Mouse (Mus musculus) megakaryocyte, embryonic 14.5 days (primary cell): ENCODE results near the gene Syt17. TPM values are rescaled to one million over a fixed set of nuclear protein-coding genes. Genes with fewer than 3 reads are reported as not detected.

Experiments
- H3K27me3 ChIP-seq: replicated peaks from 2 replicates; pipeline ENCODE3; 2012; ENCODE audit warnings: inconsistent platforms
- H3K36me3 ChIP-seq: replicated peaks from 2 replicates; pipeline ENCODE3; 2012; ENCODE audit warnings: low read length, inconsistent platforms, mixed read lengths
- H3K4me1 ChIP-seq: 2 replicates; pipeline ENCODE4 v1.6.1; 2012; ENCODE audit warnings: inconsistent platforms
- H3K4me3 ChIP-seq: replicated peaks from 2 replicates; pipeline ENCODE3; 2012; ENCODE audit warnings: moderate library complexity, mild to moderate bottlenecking, inconsistent platforms
- H3K9me3 ChIP-seq: 2 replicates; pipeline ENCODE4 v1.6.1; 2012; ENCODE audit warnings: inconsistent platforms
- FLI1 ChIP-seq: IDR thresholded peaks from 2 replicates; pipeline ENCODE4 v1.6.1; 2012; ENCODE audit warnings: low read length, inconsistent platforms, mixed read lengths
- GATA1 ChIP-seq: IDR thresholded peaks from 3 replicates; pipeline ENCODE4 v1.6.1; 2012; ENCODE audit warnings: mixed read lengths, low read length, inconsistent platforms, borderline replicate concordance
- polyA plus RNA-seq: library from polyadenylated mRNA; stranded (reverse); fragments of >175 nt; gene quantifications from 2 replicates; pipeline ENCODE4 v1.2.3, GENCODE M21; 2012; ENCODE audit warnings: low replicate concordance; ENCODE audit not compliant: insufficient read depth

Gene Syt17
- polyA plus RNA-seq, 1 experiment, result not detected

- Histone ChIP-seq H3K4me3 (no peak overlapping the region), H3K4me1 (no peaks in the 10 kb centered on the region), H3K9me3 (0 out of 2 replicates have a peak, but pooled peaks cover 3% of the 10 kb centered on the region), H3K27me3 (peaks cover 29% of the 10 kb centered on the region), H3K36me3 (no peaks in the 10 kb centered on the region)
- no peak for TF ChIP-seq FLI1
- no peak for TF ChIP-seq GATA1
Observed at GRCm38 (mm10) chr7:118437101-118437802, 10.8 kb downstream of the Syt17 start.

GRCm38 (mm10) chr7:118428937-118429336 lies 19.1 kb downstream of the Syt17 start:
- Histone ChIP-seq H3K4me3 (no peak overlapping the region), H3K27me3 (peaks cover 3% of the 10 kb centered on the region), H3K36me3 (no peaks in the 10 kb centered on the region), H3K4me1 (no peaks in the 10 kb centered on the region), H3K9me3 (0 out of 2 replicates have a peak, but pooled peaks cover 2% of the 10 kb centered on the region)
- TF ChIP-seq FLI1 (no peak), GATA1 (no peak)

DNA sequence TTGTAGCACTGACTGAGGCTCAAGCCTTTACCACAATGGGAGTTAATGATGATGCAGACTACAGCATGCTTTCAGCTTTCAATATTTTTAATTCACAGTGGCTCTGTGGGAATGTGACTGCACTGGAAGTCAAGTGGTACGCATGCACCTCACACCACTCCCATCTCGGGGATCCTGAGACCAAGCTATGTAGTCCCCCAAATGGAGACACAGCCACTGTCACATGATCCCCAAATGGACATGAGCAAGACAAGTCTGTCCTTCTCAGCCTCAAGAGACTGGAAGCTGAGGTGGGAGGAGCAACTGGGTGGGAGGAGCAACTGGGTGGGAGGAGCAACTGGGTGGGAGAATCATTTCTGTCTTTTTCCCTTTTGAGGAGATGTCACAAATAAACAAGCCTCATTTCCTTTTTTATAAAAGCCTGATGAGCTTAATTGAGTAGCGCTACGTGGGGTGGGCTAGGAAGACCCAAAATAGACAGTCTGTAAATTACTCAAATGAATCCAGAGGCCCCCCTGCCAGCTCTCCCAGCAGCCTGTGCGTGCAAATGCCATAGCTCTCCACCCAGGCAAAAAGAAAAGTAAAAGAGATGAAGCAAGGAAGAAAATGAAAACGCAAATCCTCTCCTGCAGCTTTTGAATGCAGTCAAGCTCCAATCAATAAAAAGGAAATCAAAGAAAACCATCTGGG lies 28.4 kb downstream of the Syt17 start:
- Histone ChIP-seq H3K4me3 (no peak overlapping the region), H3K9me3 (0 out of 2 replicates have a peak, but pooled peaks cover 3% of the 10 kb centered on the region), H3K27me3 (peaks cover 8% of the 10 kb centered on the region), H3K4me1 (no peaks in the 10 kb centered on the region), H3K36me3 (no peaks in the 10 kb centered on the region)
- no peak for TF ChIP-seq GATA1
- no peak for TF ChIP-seq FLI1

DNA sequence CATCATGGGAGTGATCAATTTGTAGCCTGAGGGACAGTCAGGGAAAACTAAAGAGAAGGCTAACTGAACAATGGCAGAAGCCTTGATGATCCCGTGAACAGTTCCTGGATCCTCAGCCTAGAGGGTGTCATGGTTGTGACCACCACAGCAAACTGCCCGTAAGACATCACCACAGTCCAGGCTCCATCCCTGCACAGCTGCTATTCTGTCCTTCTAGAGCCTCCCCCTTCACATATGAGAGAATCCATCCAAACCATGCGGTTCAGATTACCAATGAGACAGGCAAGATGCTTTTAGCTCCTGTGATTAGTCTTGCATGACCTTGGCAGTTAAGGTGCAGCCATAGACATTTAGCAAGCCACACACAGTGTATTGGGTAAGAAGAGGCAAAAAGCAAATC lies 33.8 kb downstream of the Syt17 start:
- Histone ChIP-seq H3K36me3 (no peaks in the 10 kb centered on the region), H3K9me3 (0 out of 2 replicates have a peak, but pooled peaks cover 6% of the 10 kb centered on the region), H3K27me3 (peaks cover 5% of the 10 kb centered on the region), H3K4me3 (no peak overlapping the region), H3K4me1 (no peaks in the 10 kb centered on the region)
- TF ChIP-seq GATA1, result no peak
- TF ChIP-seq FLI1, result no peak

- Histone ChIP-seq H3K27me3 (peaks cover 2% of the 10 kb centered on the region), H3K4me1 (no peaks in the 10 kb centered on the region), H3K36me3 (no peaks in the 10 kb centered on the region), H3K4me3 (no peak overlapping the region), H3K9me3 (0 out of 2 replicates have a peak, but pooled peaks cover 6% of the 10 kb centered on the region)
- TF ChIP-seq GATA1 (no peak), FLI1 (no peak)
Observed at GRCm38 (mm10) chr7:118411877-118412276, 36.1 kb downstream of the Syt17 start.

DNA sequence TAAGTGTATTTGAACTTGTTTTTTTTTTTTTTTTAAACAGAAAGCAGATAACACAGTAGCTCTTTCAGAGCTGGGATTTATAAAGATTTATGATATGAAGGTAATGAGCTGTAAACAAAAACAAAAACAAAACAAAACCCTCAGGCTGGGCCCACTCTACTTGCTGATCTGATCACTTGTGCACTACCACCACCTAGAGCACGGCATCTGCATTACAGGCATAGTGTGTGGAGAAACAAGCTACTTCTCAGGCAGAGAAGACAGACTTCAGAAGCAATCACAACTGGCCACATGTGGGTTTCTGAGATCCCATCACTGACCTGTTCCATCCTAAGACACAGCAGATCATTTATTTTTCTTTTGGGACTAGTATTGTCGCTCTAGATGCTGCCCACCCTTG lies 38.6 kb downstream of the Syt17 start:
- Histone ChIP-seq H3K4me3 (no peak overlapping the region), H3K27me3 (peaks cover 11% of the 10 kb centered on the region), H3K4me1 (no peaks in the 10 kb centered on the region), H3K36me3 (no peaks in the 10 kb centered on the region), H3K9me3 (0 out of 2 replicates have a peak, but pooled peaks cover 3% of the 10 kb centered on the region)
- no peak for TF ChIP-seq GATA1
- no peak for TF ChIP-seq FLI1

DNA sequence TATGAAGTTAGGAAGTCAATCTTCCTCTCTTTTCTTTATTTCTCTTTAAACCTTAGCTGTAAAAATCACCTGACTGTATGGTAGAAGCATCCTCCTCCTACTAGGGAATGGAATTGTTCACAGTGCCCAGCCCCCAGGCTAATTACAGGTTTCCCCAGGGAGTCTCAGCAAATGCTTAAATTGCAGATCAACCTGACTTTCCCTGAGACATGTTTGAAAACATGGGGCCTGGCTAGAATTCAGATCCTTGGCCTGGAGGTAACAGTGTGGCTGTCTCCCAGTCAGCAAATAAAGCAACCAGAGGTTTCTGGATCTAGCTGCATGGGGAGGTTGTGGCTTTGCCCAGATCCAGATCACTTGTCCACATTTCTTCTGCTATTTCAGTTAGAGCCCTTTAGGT lies 42.8 kb downstream of the Syt17 start:
- H3K27me3 ChIP-seq, result peaks cover 24% of the 10 kb centered on the region

DNA sequence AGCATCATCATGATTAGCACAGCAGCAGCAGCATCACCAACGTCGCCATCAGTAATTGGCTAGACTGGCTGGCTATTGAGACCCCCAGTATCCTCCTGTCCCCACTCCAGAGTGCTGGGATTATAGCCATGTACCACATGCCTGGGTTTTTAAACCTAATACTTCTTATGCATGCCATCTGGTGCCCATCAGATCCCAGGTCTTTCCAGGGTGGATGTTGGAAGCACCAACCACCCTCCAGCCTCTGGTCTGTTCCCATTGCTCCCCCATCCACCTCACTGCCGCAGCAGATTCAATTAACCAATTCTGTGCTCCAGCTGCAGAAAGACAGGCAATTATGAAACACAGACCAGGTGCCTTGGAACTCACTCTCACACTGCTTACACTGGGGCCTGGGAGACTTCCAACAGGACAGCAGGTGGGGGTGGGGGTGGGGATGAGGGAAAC lies 45.4 kb downstream of the Syt17 start:
- H3K4me3 ChIP-seq, result peak overlapping the region; percentile 34
- no peaks in the 10 kb centered on the region for H3K9me3 ChIP-seq
- TF ChIP-seq FLI1, result no peak
- TF ChIP-seq GATA1, result no peak
- H3K27me3 ChIP-seq, result peaks cover 24% of the 10 kb centered on the region
- H3K36me3 ChIP-seq, result no peaks in the 10 kb centered on the region
- no peaks in the 10 kb centered on the region for H3K4me1 ChIP-seq

More for the DNA sequence above, 42.8 kb downstream of the Syt17 start:
- 0 out of 2 replicates have a peak, but pooled peaks cover 3% of the 10 kb centered on the region for H3K9me3 ChIP-seq
- H3K36me3 ChIP-seq, result no peaks in the 10 kb centered on the region
- TF ChIP-seq GATA1, result no peak
- no peak for TF ChIP-seq FLI1
- no peaks in the 10 kb centered on the region for H3K4me1 ChIP-seq
- H3K4me3 ChIP-seq, result no peak overlapping the region

DNA sequence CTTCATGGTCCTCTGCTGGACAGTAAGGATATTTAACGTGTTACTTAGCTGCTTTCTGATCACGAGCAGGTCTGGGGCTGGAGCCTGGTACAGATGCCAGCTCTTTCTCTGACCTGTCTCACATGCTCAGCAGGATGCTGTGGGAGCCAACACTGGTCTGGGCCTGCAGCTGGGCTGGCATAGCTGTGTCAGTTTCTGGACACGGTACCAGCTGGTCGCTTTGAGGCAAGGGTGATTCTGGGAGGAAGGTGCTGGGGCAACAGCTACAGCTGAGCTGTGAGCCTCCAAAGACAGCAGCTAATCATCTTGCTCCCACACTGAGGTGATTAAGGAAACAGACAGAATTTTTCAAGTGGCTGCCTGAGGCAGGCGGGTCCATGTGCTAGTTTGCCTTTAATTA lies 46.1 kb downstream of the Syt17 start:
- H3K4me3 ChIP-seq, result no peak overlapping the region
- no peaks in the 10 kb centered on the region for H3K36me3 ChIP-seq
- no peaks in the 10 kb centered on the region for H3K4me1 ChIP-seq
- H3K9me3 ChIP-seq, result no peaks in the 10 kb centered on the region
- H3K27me3 ChIP-seq, result peaks cover 30% of the 10 kb centered on the region
- TF ChIP-seq FLI1 (no peak), GATA1 (no peak)

DNA sequence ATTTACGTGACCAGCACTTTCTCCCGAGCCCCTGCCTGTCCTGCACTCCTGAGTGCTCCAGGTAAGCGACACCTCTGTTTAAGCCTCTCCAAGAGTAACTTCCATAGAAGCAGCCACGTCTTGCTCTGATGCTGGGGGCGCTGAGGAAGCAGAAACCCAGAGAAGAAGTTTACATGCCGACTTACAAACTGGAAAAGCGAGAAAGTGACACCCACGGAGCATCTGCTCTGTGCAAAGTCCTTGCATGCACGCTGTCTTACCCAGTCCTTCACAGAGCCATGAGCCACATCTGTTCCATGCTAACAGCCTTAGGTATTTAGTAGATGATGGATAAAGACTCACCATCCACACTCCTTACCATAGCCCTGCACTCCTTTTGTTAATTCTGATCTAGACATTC lies 48.3 kb downstream of the Syt17 start:
- Histone ChIP-seq H3K4me1 (no peaks in the 10 kb centered on the region), H3K27me3 (peaks cover 26% of the 10 kb centered on the region), H3K4me3 (no peak overlapping the region), H3K9me3 (no peaks in the 10 kb centered on the region), H3K36me3 (no peaks in the 10 kb centered on the region)
- TF ChIP-seq FLI1 (no peak), GATA1 (no peak)
